Mouse (Mus musculus): ENCODE measurements at regions not wholly inside any gene's neighbourhood (a gene's known extent, or its start where the extent isn't known, plus 50 kb on each side); places are given as distances from the start of the nearest gene placed in this dataset.

DNA sequence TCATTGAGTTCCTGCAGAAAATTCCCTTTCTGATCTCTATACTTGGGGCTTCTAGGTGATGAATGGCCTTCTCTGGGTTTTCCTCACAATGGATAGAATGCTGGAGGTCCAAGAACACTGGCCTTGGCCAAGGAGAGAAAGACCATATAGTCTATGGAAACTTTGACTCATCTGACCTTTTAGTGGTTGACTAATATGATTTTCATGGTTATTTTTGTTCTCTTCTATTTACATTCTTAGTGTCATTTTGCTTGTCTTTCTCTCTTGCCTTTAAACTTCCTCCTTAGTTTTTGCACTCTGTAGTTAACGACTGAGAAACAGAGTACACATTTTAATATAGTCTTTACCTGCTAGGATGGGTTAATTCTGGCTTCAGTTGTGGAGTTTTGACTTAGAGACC lies 65.6 kb downstream of the Rtl9 start:
- no peak for DNase-seq (ENCODE audit: low read depth, low spot score)

DNA sequence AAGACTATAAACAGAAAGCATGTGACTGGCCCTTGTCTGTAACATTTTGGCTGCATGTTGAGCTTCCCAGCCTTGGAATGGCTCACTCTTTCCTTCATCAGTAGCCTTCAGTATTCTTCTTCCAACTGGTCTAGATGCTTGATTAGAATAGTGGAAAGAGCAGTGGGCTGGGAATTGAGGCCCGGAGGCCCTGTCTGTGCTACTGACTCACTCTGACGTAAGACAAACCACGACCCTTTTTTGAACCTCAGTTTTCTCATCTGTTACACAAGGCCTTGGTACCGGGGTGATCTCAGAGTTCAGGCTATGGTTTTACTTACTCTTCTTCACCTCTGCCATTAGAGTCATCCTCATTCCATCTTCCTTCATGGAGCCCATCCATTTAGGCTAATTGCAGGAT lies 95.2 kb downstream of the Rtl9 start:
- peak; percentile 0 for DNase-seq (ENCODE audit: low read depth, low spot score)

DNA sequence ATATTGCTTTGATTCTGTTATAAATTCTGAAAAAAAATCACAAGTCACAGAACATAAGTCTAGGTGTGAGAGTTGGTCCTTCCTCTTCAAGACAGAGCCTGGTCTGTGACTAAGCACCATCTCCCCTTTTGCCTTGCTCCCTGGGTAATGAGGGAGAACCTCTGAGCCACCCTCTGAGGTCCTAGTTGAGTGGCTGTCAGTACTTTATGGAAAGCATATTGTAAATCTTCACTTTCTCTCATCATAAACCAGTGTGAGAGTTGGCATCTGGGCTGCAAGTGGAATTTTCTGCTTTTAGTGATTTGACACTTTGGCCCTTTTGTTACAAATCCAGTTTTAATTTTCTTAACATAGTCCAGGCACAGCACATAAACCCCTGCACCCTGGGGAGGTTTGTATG lies 103.3 kb downstream of the Rtl9 start:
- no peak for DNase-seq (ENCODE audit: low read depth, low spot score)

DNA sequence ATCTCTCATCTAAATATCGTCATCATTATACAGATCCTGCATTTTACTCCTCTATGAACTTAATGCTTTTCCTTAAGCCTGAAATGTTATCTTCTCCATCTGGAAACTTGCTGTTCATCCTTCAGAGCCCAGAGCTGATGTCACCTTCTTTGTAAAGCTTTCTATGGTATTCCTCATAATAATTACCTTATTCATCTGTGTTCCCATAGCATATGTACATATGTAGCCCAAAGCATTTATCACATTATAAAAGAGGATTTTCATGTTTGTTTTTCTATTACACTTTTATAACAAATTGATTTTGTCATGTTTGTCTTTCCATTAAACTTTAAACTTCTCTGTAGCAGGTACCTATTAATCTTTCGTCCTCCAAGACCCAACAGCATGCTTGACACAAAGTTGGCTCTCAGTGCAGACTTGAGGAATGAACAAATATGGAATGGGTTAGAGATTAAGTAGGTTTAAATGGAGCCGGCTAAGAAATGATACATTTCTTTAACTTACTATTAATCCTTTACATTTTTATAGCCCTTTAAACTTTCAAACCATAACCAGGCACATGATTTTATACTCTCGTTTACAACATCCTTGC lies 104.5 kb downstream of the Rtl9 start:
- DNase-seq (ENCODE audit: low read depth, low spot score) = no peak

DNA sequence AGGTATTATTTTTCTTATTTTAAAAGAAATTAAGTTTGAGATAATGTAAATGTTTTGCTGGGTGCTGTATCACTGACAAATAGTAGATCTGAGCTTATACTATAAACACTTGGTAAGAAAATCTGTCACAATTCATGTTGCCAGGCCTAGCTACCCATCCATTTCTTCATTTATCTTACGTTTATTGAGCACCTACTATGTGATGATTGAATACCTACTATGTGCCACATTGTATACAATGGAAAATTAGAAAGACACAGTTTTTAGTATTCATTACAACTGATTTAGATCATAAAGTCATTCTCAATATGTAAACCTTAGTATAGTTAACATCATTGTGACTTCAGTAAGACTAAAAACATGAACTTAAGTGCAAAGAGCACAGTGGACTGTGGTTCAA lies 117.2 kb downstream of the Rtl9 start:
- DNase-seq (ENCODE audit: low read depth, low spot score) = no peak
